Mouse (Mus musculus) monocyte, adult 5-6 weeks (primary cell): ENCODE results near the gene Csnk1g2. TPM values are rescaled to one million over a fixed set of nuclear protein-coding genes. Genes with fewer than 3 reads are reported as not detected.
A peak's percentile ranks its signal among the peaks of the same experiment; 100 is the strongest.

Experiments used
- ATAC-seq: fragments of 153-309, 156-312 bp; replicated peaks from 2 replicates; pipeline ENCODE4 v1.8.0; 2017; ENCODE audit warnings: mild to moderate bottlenecking; ENCODE audit not compliant: low TSS enrichment, insufficient number of reproducible peaks, severe bottlenecking, poor library complexity, low FRiP score
- total RNA-seq: library from RNA; stranded (forward); fragments of 200-1000, 200-491, 200-594 nt; gene quantifications from 3 replicates; pipeline ENCODE4 v1.2.3, GENCODE M21; 2017

Csnk1g2 gene
- total RNA-seq, 1 experiment from 2014 or later, result 192 TPM

- no peak for ATAC-seq
Measured at GRCm38 (mm10) chr10:80671936-80672690, 49.5 kb downstream of the Csnk1g2 start.

GRCm38 (mm10) chr10:80673690-80674089, 51.1 kb downstream of the Csnk1g2 start:
- no peak for ATAC-seq

DNA sequence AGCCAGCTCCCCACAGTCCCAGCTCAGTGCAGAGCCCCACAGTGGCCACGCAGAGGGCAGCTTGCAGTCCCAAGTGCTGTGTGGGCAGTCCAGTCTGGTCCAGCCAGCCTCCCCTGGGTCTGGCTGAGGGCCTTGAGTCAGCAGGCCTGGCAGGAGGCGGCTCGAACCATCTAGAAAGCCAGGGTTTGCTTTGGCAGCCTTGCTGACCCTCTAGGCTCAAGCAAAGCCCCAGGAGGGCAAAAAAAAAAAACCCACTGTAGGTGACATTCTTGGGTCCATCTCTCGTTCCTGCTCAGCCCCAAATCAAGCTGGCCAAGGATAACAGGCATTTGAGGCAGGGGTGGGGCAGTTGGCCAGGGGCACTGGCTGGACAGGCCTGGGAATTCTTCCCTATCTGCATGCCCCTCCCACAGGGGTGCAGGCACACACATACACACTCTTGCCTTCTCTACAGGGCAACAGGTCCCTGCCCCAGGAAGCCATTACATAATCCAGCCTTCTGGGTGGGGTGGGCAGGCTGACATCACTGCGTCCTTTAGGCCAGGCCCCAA, 51.6 kb downstream of the Csnk1g2 start:
- ATAC-seq, result no peak

DNA sequence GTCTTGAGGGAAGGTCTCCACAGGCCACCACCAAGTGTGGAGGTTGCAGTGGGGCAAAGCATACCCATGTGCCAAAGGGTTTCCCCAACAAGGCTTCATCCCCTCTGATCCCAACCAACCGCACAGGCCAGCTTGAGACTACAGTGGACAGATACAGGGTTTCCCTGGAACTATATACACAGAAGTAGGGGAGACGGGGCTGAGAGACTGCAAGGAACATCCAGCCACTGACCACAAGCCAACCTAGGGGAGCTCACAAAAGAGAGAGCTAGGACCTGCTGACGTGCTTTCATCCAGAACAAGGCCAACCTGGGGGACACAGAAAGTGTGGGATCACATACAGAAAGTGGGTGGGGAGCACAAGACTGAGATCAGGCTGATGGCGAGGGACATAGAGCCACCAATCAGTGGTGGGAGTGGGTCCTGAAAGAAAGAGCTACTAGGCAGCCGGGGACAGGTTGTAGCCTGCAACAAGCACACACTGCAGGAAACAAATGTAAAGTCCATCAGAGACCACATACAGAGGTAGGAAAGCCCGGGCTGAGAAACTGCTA, 52.3 kb downstream of the Csnk1g2 start:
- ATAC-seq, result no peak

DNA sequence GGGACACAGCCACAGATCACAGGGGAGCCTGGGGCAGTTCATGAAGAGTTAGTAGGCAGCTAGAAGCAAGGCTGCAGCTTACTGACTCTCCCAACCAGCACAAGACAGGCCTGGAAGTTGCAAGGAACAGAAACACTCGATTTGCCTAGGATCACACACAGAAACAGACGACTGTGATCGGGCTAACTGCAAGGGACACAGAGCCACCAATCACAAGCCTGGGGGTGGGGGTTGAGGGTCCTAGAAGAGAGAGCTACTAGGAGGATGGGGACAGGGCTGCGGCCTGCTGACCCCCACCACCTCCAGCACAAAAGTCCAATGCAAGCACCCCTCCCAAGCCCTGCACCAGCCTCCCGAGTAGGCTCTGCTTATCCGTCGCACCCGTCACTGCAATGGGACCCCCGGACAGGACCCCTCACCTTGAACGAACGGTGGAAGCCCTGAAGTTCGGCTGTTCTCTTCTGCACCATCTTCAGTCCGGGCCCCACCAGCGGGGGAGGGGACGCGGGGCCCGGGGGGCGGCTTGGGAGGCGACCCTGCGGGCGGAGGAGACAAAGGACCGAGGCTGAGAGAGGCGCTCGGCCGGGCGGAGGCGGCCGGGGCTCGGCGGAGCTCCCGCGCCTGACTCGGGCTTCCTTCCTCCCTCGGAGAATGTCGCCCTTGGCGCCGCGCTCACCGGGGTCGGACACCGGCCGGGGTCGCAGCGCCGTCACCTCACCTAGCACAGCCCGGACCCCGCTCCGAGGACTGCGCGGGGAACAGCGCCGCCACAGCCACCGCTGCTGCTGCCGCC, 53.0 kb downstream of the Csnk1g2 start:
- no peak for ATAC-seq

DNA sequence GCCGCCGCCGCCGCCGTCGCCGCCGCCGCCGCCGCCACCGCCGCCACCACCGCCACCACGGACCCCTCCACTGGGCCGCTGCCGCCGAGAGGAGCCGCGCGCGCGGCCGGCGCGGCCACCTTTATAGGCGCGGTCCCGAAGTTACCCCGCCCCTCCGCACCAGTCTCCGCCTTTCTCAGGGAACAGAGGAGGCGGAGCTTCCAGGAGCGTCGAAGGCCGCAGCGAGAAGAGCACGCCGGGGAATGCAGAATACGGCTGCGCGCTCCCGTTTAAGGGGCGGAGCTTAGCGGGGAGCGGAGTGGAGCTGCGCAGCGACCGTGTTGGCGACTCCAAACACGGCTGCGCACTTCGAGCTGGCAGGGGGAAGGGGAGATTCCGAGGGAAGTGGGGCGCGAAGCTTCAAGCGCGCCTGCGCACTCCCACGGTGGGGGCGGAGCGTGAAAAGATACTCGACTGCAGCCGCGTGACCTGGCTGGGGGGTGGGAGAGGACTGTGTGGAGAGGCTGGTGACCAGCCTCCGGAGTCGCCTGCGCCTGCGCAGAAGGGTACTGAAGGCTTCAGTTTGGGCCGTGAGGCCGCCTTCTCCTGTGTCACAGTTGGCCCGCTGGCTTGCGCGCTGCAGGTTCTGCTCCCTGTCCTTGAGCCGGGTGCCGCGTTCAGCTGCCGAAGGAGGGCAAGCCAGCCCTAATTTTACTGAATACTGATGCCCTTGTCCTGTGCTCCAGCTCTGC, 53.7 kb downstream of the Csnk1g2 start:
- ATAC-seq, result peak; percentile 63

- peak; percentile 7 for ATAC-seq
Measured at GRCm38 (mm10) chr10:80677128-80677875, 54.7 kb downstream of the Csnk1g2 start.

DNA sequence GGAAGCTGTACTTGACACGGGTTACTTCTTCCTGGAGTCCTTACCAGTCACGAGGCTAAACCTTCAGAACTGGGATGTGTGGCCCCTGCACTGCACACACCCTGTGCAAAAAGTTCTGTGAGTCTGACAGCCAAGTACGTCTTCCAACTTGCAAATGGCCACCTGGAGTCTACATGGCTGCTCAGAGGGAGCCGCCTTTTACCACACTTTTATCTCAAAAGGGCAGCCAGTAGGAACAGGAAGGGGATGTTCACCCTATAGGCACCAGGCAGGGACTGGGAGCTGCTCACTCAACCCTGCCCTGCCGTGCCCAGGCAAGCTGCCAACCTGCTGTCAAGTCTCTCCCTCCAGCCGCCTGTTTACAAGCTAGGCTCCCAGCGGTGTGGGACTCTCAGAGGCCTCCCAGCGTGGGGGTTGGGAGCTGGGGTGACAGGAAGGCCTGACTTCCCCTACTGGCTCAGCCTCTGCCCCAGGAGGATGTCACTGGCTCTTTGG, 55.4 kb downstream of the Csnk1g2 start, which contains the start of gene Mknk2:
TSS of gene Mknk2 (minus strand) at position 171 of the 495 bp plus-strand sequence.
- peak; percentile 59 for ATAC-seq

- no peak for ATAC-seq
Measured at GRCm38 (mm10) chr10:80678601-80679377, 56.2 kb downstream of the Csnk1g2 start.

GRCm38 (mm10) chr10:80679556-80680259, 57.1 kb downstream of the Csnk1g2 start:
- no peak for ATAC-seq

DNA sequence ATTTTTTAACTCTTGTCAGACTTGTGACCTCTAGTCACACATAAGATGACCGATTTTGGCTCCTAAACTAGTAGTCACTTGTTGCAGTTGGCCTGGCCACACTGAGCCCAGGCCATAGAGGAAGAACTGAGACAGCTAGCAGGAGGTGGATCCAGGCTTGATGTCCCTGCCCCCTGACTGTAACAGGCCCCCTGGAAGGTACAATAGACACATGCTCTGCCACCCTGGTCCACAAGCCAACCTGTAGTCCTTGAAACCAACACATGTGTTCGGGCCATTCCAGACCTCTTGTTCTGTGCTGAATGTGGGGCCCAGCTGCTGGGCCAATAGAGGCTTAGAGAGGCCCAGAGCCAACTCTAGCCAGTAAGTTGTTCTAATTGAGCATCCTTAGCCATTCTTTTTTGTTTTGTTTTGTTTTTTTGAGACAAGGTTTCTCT, 57.6 kb downstream of the Csnk1g2 start:
- ATAC-seq, result no peak

- ATAC-seq, result no peak
Measured at GRCm38 (mm10) chr10:80682003-80682402, 59.4 kb downstream of the Csnk1g2 start.

DNA sequence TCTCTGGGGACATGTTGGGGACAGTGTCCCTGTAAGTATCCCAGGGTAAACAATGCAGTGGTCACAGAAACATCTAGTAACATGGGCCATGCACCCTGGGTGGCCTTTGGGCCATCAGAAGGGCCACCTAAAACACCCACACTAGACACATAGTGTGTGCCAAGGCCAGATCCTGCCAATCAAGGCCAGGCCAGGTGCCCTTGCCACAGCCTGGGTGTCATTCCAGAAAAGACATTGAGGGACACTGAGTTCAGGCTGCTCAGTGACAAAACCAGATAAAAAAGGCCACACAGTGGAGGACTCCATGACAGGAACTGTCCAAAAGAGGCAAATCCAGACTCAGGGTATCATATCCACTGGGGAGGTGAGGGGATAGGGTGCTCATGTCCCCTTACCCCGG, 61.0 kb downstream of the Csnk1g2 start:
- no peak for ATAC-seq

DNA sequence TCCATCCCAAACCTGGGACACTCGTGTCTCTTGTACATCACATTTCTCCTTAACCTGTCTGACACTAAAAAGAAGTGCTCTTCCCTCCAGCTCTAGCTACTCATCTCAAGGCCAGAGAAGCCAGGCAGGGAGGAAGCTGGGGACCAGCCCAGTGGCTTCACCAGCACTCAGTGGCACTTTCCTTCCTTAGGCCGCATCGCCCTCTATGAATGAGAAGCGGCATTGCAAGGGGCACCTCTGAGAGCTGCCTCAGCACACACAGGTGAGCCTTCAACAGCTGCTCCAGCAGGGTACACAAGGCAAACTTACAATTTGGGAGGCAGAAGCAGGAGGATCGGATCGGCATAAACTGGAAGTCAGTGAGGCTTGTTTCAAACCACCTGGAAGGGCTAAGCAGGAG, 61.6 kb downstream of the Csnk1g2 start:
- peak; percentile 74 for ATAC-seq

GRCm38 (mm10) chr10:80684984-80685383, 62.3 kb downstream of the Csnk1g2 start:
- ATAC-seq, result no peak

DNA sequence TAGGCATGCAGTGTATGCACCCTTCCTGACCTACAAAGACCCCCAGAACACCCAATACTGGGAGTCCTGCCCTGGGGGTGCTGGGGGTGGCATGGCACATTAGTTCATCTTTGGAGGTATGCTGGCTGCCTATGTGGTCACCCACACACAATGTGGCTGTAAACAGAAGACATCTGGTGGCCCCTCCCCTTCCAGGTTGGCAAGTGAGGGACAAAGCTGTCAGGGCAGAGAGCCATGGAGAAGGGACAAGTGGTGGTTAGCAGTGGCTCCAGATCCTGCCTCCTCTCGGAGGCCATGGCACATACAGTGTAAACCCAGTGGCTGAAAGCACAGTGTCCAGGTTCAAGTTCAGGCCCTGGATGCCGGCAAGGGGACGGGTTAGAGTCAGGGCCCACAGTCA, 64.0 kb downstream of the Csnk1g2 start:
- ATAC-seq, result no peak

DNA sequence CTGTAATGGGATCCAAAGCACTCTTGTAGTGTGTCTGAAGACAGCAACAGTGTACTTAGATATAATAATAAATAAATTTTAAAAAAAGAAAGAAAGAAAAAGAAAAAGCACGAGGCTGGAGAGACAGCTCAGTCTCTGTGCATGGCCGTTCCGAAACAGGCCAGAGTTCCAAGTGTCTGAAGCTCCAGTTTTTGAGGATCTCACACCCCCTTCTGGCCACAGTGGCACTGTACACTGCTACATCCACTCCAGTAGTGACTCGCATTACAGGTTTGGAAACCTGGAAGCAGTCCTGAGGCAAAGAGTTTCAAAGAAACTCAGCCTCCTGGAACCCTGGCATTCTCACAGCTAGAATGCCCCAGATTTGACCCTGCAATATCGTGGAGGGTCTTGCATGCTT, 65.2 kb downstream of the Csnk1g2 start:
- ATAC-seq, result no peak
